Mouse (Mus musculus) kidney, embryonic 14.5 days (tissue): ENCODE data around the gene Cyp4a14. TPM values are rescaled to one million over a fixed set of nuclear protein-coding genes. Genes with fewer than 3 reads are reported as not detected.
"Not testable (repeated sequence)": the region's sequence is repeated elsewhere in the genome, so short reads cannot be mapped to it uniquely, and the experiment has no call there.

Experiments used
- ATAC-seq: fragments of 200-750 bp; cut with Nextera tagmentation; 2 replicates; pipeline ENCODE4 v1.8.0; 2017; ENCODE audit warnings: moderate number of reproducible peaks, mild to moderate bottlenecking, moderate TSS enrichment, moderate library complexity; ENCODE audit not compliant: low FRiP score, low TSS enrichment
- H3K27ac ChIP-seq: fragments of 300-500 bp; sonication (generic); 2 replicates; pipeline ENCODE4 v1.5.1; 2014; ENCODE audit warnings: low read depth, mild to moderate bottlenecking, low read length, moderate library complexity, mixed read lengths
- H3K27me3 ChIP-seq: fragments of 300-500 bp; sonication (generic); 2 replicates; pipeline ENCODE4 v1.6.1; 2014; ENCODE audit warnings: mild to moderate bottlenecking, low read length; ENCODE audit not compliant: control insufficient read depth, insufficient read depth
- H3K36me3 ChIP-seq: fragments of 300-500 bp; sonication (generic); 2 replicates; pipeline ENCODE4 v1.6.1; 2014; ENCODE audit warnings: low read length, mixed read lengths; ENCODE audit not compliant: control insufficient read depth, insufficient read depth
- H3K4me1 ChIP-seq: fragments of 300-500 bp; sonication (generic); 2 replicates; pipeline ENCODE4 v1.6.1; 2014; ENCODE audit warnings: low read length, mixed read lengths; ENCODE audit not compliant: control insufficient read depth, insufficient read depth
- H3K4me2 ChIP-seq: fragments of 300-500 bp; sonication (generic); replicated peaks from 2 replicates; pipeline ENCODE4 v1.6.1; 2014; ENCODE audit warnings: low read depth, mild to moderate bottlenecking, low read length
- H3K4me3 ChIP-seq: fragments of 300-500 bp; sonication (generic); 2 replicates; pipeline ENCODE4 v1.5.1; 2014; ENCODE audit warnings: mild to moderate bottlenecking, low read length
- H3K9ac ChIP-seq: fragments of 300-500 bp; sonication (generic); 2 replicates; pipeline ENCODE4 v1.6.1; 2014; ENCODE audit warnings: low read depth, mild to moderate bottlenecking, low read length, moderate library complexity
- H3K9me3 ChIP-seq: fragments of 300-500 bp; sonication (generic); 2 replicates; pipeline ENCODE4 v1.6.1; 2016; ENCODE audit warnings: low read length; ENCODE audit not compliant: control insufficient read depth
- WGBS: fragments of 180-500 bp; shearing (Covaris S2); extraction: QIAGEN DNeasy Blood & Tissue Kit; methylation state at CpG from one replicate; pipeline ENCODE4 v1.1.7; 2014; 5-methylcytosine and 5-hydroxymethylcytosine counted together
- polyA plus RNA-seq: library from polyadenylated mRNA; unstranded; fragments of >200 nt; fragmentation: Nextera tagmentation; extraction: Ambion mirVana; gene quantifications from 2 replicates; pipeline ENCODE4 v1.2.1, GENCODE M21; 2014

Gene Cyp4a14
- not detected in 2 replicates for polyA plus RNA-seq

- Histone ChIP-seq H3K4me3 (no peak within 1 kb of the TSS), H3K9me3 (no peaks in the 10 kb centered on the region), H3K4me2 (no peak within 1 kb of the TSS), H3K9ac (no peak within 1 kb of the TSS), H3K36me3 (no peaks in the 10 kb centered on the region), H3K4me1 (no peaks in the 10 kb centered on the region), H3K27me3 (no peaks in the 10 kb centered on the region), H3K27ac (no peak within 1 kb of the TSS)
- WGBS = 70% methylated on average over 1 of the region's 1 CpGs
- no peak for ATAC-seq
Measured at GRCm38 (mm10) chr4:115496001-115496400, at the start of gene Cyp4a14. Gene Cyp4a14 (minus strand): TSS chr4:115496142.

GRCm38 (mm10) chr4:115545101-115545500 is 49.2 kb upstream of the Cyp4a14 start:
- Histone ChIP-seq H3K4me2 (no peak overlapping the region), H3K36me3 (no peaks in the 10 kb centered on the region), H3K9me3 (no peaks in the 10 kb centered on the region), H3K27ac (no peak overlapping the region), H3K27me3 (no peaks in the 10 kb centered on the region), H3K4me1 (no peaks in the 10 kb centered on the region), H3K9ac (no peak overlapping the region), H3K4me3 (no peak overlapping the region)
- no peak for ATAC-seq
- WGBS = 47% methylated on average over 1 of the region's 1 CpGs

- no peak overlapping the region for H3K27ac ChIP-seq
- no peaks in the 10 kb centered on the region for H3K36me3 ChIP-seq
- no peak overlapping the region for H3K9ac ChIP-seq
- no peak for ATAC-seq
- no peaks in the 10 kb centered on the region for H3K4me1 ChIP-seq
- H3K4me2 ChIP-seq = no peak overlapping the region
- H3K9me3 ChIP-seq = no peaks in the 10 kb centered on the region
- WGBS = 92% methylated on average over 2 of the region's 2 CpGs
- H3K27me3 ChIP-seq = no peaks in the 10 kb centered on the region
- no peak overlapping the region for H3K4me3 ChIP-seq
Measured at GRCm38 (mm10) chr4:115521766-115522165, 25.8 kb upstream of the Cyp4a14 start.

- ATAC-seq = no peak
- no peaks in the 10 kb centered on the region for H3K4me1 ChIP-seq
- WGBS = 72% methylated on average over 4 of the region's 4 CpGs
- H3K4me3 ChIP-seq = no peak overlapping the region
- H3K27ac ChIP-seq = no peak overlapping the region
- no peaks in the 10 kb centered on the region for H3K9me3 ChIP-seq
- no peak overlapping the region for H3K9ac ChIP-seq
- H3K27me3 ChIP-seq = no peaks in the 10 kb centered on the region
- H3K4me2 ChIP-seq = no peak overlapping the region
- H3K36me3 ChIP-seq = no peaks in the 10 kb centered on the region
Measured at GRCm38 (mm10) chr4:115519444-115519843, 23.5 kb upstream of the Cyp4a14 start.

- H3K4me2 ChIP-seq, H3K9me3 ChIP-seq, H3K9ac ChIP-seq, H3K27ac ChIP-seq, H3K27me3 ChIP-seq, H3K36me3 ChIP-seq, H3K4me1 ChIP-seq, ATAC-seq, H3K4me3 ChIP-seq: not testable (repeated sequence)
- 73% methylated on average over 5 of the region's 5 CpGs for WGBS
Measured at GRCm38 (mm10) chr4:115518000-115518399, 22.1 kb upstream of the Cyp4a14 start, which contains the start of gene Cyp4a10. Gene Cyp4a10 (plus strand): TSS chr4:115518264.

GRCm38 (mm10) chr4:115513964-115514363 is 18.0 kb upstream of the Cyp4a14 start:
- not testable (repeated sequence) for ATAC-seq, H3K4me2 ChIP-seq, H3K27ac ChIP-seq, H3K9ac ChIP-seq, H3K36me3 ChIP-seq, H3K9me3 ChIP-seq, H3K4me3 ChIP-seq, H3K4me1 ChIP-seq, H3K27me3 ChIP-seq

- no peak overlapping the region for H3K27ac ChIP-seq
- no peak overlapping the region for H3K4me2 ChIP-seq
- no peak for ATAC-seq
- H3K4me1 ChIP-seq = no peaks in the 10 kb centered on the region
- no peak overlapping the region for H3K9ac ChIP-seq
- WGBS = 85% methylated on average over 3 of the region's 3 CpGs
- no peak overlapping the region for H3K4me3 ChIP-seq
- no peaks in the 10 kb centered on the region for H3K9me3 ChIP-seq
- H3K36me3 ChIP-seq = no peaks in the 10 kb centered on the region
- no peaks in the 10 kb centered on the region for H3K27me3 ChIP-seq
Measured at GRCm38 (mm10) chr4:115497466-115497865, 1.5 kb upstream of the Cyp4a14 start.

GRCm38 (mm10) chr4:115481006-115481652 is 14.8 kb downstream of the Cyp4a14 start:
- H3K4me2 ChIP-seq = no peak overlapping the region
- ATAC-seq = no peak
- H3K36me3 ChIP-seq = no peaks in the 10 kb centered on the region
- H3K4me3 ChIP-seq = no peak overlapping the region
- no peaks in the 10 kb centered on the region for H3K27me3 ChIP-seq
- H3K9me3 ChIP-seq = no peaks in the 10 kb centered on the region
- H3K27ac ChIP-seq = no peak overlapping the region
- H3K9ac ChIP-seq = no peak overlapping the region
- 75% methylated on average over 6 of the region's 6 CpGs for WGBS
- no peaks in the 10 kb centered on the region for H3K4me1 ChIP-seq

GRCm38 (mm10) chr4:115476051-115476450 is 19.9 kb downstream of the Cyp4a14 start:
- not testable (repeated sequence) for H3K9me3 ChIP-seq, H3K4me3 ChIP-seq, ATAC-seq, H3K27ac ChIP-seq, H3K4me2 ChIP-seq, H3K9ac ChIP-seq, H3K36me3 ChIP-seq, H3K27me3 ChIP-seq, H3K4me1 ChIP-seq
